Mouse (Mus musculus) sigmoid colon, adult 10 weeks (tissue): ENCODE results near the gene BC035044. TPM values are rescaled to one million over a fixed set of nuclear protein-coding genes. Genes with fewer than 3 reads are reported as not detected.

Experiments
- polyA plus RNA-seq: library from polyadenylated mRNA; stranded (reverse); fragments of 350-450 nt; fragmentation: Illumina TruSeq; extraction: RNeasy Lipid Tissue Mini Kit (QIAGEN cat#74804); gene quantifications from one replicate; pipeline ENCODE4 v1.2.3, GENCODE M21; 2014; ENCODE audit warnings: low read depth, low replicate concordance

The BC035044 gene
- 2.3 TPM for polyA plus RNA-seq

DNA sequence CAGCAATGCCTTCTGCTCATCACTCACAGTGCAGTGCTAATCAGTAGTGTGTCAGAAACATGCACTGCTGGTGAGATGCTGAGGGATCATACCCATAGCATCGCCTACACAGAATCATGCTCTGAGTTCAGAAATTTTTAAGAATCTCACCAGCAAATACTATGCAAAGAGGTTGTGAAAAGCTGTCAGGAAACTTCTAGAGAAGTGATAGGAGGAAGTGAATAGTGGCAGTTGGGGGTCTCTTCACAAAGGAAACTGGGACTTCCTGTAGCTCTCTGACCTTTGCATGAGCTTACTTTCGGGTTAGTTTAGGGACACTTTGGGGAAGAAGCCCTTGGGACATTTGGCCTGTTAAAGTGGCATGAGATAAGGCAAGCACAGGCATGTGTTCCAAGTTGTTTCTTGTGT, at the start of gene BC035044:
TSS of gene BC035044 (minus strand) at position 179 of the 408 bp plus-strand sequence.

DNA sequence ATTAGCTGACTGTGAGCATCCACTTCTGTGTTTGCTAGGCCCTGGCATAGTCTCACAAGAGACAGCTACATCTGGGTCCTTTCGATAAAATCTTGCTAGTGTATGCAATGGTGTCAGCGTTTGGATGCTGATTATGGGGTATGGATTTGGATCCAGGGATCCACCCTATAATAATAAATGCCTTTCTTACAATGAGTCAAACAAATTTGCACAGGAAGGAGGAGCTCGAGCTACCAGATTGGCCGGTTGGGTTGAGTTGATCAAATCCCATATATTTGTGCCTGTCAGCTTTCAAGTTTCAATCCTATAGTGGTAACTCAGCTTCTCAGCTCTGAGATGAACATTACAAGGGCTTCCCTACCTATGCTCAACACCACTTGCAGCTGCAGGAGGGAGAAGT, 43.2 kb upstream of the BC035044 start, which contains the start of gene Clec2g:
TSS of gene Clec2g (plus strand) at position 301 of the 400 bp plus-strand sequence.

DNA sequence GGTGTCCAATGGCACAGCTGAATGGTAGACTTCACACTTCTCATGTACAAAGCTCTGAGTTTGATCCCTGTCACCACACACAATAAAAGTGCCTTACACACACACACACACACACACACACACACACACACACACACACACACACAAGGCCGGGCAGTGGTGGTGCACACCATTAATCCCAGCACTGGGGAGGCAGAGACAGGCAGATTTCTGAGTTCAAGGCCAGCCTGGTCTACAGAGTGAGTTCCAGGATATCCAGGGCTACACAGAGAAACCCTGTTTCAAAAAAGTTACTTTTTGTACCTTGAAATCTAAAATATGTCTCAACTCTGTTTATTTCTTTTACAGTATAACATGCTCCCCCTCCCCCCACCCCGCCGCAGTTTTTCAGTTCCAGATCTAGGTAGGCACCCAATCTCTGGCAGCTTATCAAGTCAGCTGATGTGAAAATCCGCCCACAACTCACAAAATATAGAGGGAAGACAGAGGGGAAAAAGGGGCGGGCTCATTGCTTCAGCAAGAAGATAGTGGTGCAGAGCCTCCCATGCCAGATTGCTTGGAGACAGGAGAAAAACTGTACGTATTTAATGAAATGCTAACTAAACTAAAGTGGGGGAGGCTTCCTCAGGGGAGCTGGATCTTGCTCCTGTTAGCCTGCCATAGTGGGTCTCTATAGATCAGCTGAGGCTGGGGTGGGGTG, 3.7 kb downstream of the BC035044 start, which contains the start of gene Clec2i:
TSS of gene Clec2i (plus strand) at position 498 of the 700 bp plus-strand sequence.

DNA sequence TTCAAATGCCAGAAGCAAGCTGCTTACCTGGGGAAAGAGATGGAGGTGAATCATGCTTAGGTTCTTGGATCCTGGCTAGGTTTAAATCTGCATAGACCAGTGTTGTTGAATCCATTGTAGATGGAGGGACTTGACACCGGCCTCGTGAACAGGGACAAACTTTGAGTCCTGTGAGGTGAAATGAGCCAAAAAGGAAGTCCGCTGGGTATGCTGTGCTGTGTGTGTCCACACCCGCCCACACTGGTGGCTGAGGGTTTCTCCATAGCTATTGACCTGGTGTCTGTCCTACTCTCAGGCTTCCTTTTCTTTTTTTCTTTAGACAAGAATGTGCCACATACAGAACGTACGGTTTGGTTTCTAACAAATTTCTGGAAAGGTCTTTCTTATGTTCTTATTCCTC, 64.8 kb downstream of the BC035044 start, which contains the start of the genes Gm44511 and Klrb1b:
TSS of gene Gm44511 (minus strand) at position 184 of the 400 bp plus-strand sequence.
TSS of gene Klrb1b (minus strand) at position 200 of the 400 bp plus-strand sequence.

Other genes starting within 250 kb of the BC035044 start
- 666 TPM for gene Clec2h, start 228.7 kb downstream of the BC035044 start, polyA plus RNA-seq
- gene Klrb1, start 168.1 kb downstream of the BC035044 start, polyA plus RNA-seq, result not detected
- 0.73 TPM for gene Klrb1c, start 101.9 kb downstream of the BC035044 start, polyA plus RNA-seq
- gene Gm44511, start 64.8 kb downstream of the BC035044 start, polyA plus RNA-seq, result 3.1 TPM
- gene Klrb1b, start 64.8 kb downstream of the BC035044 start, polyA plus RNA-seq, result 3.4 TPM
- 10.7 TPM for gene Clec2i, start 3.5 kb downstream of the BC035044 start, polyA plus RNA-seq
- 0.28 TPM for gene Clec2g, start 43.3 kb upstream of the BC035044 start, polyA plus RNA-seq
- gene Klrb1f, start 154.8 kb upstream of the BC035044 start, polyA plus RNA-seq, result 0.85 TPM
- 83.0 TPM for gene Clec2e, start 209.8 kb upstream of the BC035044 start, polyA plus RNA-seq